Mouse (Mus musculus) 416B (cell line): ENCODE measurements around the gene Plaur.

ENCODE experiments used
- DNase-seq: peaks from one replicate; pipeline ENCODE4 v3.0.0; 2011; ENCODE audit warnings: low read depth

Plaur gene

DNA sequence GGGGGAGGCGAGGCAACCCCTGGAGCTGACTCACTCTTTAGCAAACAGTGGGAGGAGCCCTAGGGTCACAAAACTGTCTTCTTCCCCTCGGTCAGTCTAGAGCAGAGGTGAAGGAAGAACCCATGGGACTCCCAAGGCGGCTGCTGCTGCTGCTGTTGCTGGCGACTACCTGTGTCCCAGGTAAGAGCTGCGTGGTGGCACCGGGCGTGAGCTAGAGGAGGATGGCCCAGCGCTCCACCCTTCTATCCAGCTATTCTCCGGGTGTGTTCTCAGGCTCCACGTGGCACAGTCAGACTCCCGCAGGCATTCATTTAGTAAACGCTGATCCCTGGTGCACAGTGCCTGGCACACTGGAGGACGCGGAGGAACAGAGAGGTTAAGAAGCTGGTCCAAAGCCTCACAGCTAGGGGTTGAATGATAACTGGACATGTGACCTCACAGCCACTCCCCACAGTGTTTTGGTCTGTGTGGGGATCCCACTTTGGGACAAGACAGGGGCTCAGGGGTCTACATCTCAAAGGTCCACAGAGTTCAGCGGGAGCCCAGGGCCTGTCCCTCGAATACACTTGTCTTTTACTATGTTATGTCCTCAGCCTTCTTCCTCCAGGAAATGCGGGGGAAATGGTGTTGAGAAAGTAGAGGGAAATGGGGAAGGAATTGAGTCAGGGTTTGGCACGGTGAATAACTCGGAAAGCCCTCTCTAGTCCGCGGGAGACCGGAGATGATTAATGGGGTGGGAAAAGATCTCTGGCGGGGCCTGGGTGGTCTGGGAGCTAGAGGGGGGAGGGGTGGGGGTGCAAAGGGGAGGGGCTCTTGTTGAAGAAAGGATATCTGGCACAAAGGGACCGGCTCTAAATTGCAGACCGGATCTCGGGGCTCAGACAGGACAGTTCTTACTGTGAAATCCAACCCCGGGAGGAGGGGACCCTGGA, at the start of gene Plaur:
Plaur (plus strand) TSS at position 97 of the 932 bp plus-strand sequence.
- DNase-seq = peak; percentile 91

DNA sequence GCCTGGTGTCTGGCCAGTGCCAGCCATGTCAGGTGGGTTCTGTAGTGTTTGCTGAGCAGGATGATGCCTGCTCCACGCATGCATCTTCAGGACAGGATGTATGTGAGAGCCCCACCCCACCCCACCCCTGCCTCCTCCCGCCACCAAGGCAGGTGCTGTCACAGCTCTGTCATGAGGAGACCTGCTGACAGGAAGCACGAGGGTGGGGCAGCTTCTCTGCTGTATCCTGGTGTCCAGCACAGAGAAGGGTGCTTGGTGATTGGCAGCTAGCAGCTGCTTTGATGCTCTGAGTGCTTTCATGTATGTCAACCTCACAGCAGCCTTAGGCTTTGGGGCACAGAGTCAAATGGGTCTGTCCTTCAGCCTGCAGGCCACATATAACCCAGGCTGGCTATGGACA, 48.7 kb upstream of the Plaur start:
- DNase-seq = no peak

DNA sequence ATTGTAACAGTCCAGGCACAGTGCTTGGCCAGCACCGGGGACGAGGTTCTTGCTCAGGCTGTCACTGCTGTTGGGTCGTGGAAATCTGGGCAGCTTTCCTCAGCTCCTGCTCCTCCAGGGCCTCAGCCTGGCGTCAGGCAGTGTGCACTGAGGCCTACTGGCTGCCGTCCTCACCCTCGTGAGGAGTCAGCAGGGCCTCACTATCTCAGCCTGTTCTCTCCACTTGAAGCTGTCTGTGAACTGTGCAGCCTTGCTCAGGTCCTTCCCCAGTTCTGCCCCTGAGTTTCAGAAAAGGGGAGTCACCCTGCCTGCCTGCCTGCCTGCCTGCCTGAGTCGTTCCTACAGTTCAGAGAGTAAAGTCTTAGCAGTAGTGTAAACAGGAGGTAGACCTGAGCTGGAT, 47.0 kb upstream of the Plaur start:
- no peak for DNase-seq

DNA sequence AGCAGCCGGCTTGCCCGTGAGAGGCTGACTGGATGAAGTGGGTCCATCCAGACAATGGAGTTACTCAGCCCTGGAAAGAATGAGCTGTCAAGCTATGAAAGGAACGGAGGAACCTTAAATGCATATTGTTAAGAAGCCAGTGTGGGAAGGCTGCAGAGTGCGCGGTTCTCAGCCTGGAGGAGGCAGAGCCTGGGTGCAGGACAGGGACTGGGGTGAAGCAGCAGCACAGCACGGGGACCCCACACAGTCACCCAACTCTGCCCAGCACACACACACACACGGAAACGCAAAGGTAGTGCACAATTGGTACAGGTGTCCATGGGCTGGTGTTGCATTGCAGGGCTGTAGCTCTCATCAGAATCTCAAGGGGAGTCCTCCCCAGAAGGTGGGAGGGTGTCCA, 42.7 kb upstream of the Plaur start:
- no peak for DNase-seq

DNA sequence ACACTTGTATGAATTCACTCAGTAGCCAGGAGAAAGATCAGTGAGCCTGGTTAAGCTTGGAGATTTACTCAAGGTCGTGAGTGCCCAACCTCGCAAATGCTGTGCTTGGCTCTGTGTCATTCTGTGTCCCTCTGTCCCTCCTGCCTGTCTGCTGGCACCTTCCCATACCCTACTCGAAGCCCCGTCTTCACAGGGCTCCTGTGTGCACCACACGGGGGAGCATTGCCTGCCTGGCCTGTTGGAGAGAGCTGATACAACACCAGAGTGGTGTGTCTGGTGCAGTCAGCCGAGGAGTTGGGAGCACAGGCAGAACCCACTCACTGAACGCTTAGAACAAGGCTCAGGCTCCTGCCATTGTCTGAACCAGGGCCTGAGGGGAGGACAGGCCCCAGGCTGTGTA, 40.6 kb upstream of the Plaur start:
- no peak for DNase-seq

DNA sequence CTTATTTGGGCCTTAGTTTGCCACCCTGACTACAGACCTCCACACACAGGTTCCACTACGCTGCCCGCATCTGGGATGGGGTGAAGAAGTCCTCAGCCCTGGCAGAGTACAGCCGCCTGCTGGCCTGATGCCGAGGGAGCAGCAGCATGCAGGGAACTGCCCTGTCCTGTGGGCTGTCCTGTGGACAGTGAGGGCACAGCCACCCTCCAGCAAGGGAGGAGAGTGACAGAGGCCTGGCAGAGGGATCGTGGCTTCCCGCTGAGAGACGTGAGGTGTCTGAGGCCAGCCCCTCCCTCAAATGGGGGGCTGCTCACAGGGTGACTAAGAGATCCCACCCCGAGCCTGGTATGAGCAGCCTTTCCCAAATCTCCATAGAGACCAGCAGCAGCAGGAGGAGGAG, 40.0 kb upstream of the Plaur start:
- no peak for DNase-seq

DNA sequence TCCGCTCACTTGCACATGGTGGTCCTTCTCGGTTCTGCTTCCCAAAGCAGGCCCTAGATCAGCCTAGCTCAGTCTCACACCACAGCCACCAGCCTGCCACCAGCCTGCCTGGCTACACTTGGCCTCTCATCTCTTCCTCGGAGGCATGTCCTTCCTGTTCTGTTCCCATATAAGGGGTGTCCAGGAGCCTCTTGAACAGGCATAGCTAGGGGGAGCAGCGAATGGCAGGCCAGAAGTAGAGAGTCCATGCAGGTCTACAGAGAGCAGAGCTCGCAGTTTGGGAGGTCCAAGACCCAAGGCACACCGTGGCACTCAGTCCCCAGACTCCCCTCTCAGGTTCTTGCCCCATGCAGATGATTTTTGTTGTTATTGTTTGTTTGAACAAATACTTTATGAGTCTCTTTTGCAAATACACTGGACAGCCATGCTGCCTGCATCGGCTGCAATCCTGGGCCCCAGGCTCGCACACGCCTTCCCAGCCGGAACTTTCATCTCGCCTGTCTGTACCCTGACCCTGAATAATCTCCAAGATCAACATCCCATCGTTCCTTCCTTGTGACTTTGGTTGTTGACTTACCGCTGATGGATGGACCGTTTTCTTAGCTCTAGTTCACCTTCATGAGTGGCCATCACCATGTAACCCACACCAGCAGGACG, 39.0 kb upstream of the Plaur start:
- no peak for DNase-seq

DNA sequence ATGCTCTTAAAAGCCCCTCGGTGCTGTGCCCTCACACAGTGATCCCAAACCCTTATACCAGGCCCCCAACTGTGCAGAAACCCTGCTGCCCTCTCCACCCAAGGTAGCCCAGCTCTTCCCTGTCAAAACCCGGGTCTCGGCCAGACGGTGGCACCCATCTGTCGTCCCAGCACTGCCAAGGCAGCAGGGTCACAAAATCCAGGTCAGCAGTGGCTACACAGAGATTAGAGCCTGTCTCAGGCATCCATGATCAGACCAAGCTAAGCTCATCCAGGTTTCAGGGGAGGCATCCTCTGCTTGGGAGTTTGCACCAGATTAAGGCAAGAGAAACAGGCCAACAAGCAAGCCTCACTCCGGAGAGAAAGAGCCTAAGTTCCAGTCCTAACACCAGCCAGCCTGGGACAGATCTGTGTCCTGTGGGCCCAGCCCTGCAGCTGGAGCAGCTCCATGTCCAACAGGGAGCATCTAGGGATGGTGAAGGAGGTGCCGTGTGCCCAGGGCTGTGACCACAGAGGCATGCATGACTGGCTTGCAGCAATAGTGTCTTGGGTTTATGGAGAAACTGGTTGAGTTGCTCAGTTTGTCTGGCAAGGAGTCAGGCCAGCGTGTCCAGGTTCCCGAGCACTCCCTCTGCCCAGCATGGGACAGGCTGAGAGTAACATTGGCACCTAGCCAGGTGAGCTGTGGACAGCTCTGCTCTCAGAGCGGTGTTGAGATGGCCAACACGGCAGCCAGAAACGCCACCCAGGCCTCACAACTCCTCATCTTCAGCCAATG, 38.1 kb upstream of the Plaur start:
- no peak for DNase-seq

DNA sequence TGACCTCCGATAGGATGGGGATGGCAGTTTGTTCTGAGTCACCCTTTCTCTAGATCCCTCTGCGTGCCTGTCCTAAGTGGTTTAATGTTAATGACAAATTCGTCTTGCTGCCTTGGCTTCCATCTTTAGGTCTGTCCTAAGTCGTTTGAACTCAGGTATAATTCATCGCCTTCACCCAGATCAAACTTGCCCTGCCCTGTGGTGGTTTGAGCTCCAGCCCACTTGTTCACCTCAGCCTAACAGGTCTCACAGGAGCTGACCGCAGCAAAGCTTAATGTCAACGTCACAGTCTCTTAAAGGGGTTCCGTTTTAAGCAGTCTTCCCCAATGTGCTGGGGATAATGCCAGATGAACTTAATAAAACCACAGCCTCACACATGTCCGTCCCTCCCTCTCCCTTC, 36.4 kb upstream of the Plaur start:
- DNase-seq = no peak

DNA sequence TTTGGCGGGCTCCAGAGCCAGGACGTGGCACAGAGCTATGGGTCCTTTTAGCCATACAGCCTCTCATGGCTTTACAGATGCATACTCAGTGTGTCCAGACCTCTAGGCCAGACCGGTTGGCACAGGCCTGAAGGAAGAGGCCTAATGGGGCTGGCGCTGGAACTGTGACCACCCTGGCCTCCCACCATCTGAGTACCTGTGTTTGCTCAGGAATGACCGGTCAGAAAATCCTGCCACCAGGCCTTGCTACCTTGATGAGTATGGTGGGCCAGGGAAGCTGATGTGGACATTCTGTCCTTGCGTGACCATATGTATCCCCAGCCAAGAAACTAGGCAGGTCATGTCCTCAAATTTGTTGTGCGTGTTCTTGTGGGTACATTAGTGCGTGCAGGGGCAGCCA, 35.1 kb upstream of the Plaur start:
- no peak for DNase-seq

DNA sequence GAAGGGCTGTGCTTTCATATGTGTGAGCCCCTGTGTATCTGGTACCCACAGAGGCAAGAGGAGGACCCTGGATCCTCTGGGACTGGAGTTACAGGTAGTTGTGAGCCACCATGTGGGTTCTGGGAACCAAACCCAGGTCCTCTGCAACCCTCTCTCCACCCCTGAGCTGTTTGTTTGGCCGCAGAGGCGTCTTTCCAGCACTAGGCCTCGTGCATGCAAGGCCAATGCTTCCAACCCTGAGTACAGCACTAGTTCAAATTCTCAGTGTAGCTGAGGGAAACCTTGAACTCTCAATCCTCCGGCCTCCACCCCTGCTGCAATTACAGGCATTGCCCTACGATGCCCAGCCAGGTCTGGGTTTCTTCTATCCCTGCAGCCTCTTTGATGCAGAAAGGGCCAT, 33.6 kb upstream of the Plaur start:
- no peak for DNase-seq

DNA sequence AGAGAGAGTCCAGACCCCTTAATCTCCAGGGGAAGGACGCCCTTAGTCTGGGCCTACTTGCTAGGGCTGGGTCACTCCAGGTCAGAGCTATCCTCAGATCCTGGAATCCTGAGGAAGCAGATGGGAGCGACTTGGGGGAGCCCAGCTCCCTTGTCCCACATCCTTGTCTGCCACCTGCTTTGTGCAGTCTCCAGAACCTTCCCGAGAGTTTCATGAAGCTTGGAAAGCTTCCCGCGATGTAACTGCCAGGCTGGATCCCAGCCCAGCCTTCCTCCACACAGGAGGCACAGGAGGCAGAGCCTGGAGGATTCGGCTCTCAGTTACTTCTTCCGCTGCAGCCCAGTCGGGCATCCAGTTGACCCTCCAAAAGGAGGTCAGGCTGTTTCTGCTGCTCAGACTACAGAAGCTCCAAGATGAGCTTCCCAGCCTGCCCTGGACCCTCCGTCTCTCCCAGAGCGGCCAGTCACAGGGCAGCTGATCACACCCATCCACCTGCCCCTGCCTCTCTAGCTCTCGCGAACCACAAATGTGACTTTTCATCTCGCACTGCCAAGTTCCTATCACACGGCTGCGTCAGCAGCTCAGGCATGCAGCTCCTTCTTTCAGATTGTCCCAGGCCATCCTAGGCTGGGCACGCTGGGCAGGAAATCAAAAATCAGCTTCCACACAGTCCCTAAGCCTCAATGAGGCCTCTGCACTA, 32.7 kb upstream of the Plaur start:
- no peak for DNase-seq

DNA sequence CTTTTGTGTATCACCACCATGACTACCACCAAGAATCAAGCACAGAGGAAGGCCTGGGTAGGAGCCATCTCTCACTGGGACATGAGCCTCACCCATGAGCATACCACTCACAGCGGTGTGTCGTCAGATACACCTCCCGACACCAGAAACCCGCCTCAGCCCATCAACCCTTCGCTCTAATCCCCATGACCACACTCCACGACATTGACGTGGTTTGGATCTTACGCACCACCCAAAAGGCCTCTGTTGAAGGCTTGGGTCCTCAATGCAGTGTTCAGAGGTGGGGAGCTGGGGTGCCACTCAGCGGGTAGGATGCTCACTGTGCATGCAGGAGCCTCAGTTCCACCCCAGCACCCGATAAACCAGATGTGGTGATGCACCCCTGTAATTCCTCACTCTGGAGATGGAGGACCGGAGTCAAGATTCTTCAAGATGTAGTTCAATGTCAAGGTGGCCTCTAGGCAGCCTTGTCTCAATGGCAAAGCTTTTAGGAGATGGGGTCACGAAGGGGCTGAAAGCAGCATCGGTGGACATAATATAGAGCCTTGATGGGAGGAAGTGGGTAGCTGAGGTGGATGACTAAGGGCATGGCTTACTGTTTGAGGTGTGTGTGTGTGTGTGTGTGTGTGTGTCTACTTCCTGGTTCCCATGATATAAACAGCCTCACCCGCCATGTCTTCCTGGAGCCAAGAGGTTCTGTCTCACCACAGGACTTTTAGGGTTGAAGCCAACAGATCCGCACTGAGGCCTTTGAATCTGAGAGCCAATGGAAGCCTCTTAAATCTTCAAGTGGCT, 31.5 kb upstream of the Plaur start:
- DNase-seq = peak; percentile 77

DNA sequence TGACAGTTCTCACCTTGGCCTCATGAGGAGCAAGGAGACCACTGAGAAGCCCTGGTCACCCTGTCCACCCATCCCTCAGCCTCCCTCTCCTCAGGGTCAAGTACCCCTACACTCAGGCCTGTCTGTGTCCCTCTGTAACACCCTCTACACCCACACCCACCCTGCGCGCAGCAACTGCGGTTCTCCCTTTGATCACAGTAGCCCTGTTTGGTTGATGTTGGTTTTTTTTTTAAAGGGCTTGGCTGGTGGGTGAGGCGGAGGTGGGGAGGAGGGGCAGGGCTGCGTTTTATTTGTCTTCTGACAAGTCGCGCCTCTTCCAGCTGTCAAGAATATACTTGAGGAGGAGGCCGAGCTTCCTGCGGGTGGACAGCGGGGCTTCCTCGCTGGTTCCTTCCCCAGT, 30.6 kb upstream of the Plaur start:
- DNase-seq = no peak

DNA sequence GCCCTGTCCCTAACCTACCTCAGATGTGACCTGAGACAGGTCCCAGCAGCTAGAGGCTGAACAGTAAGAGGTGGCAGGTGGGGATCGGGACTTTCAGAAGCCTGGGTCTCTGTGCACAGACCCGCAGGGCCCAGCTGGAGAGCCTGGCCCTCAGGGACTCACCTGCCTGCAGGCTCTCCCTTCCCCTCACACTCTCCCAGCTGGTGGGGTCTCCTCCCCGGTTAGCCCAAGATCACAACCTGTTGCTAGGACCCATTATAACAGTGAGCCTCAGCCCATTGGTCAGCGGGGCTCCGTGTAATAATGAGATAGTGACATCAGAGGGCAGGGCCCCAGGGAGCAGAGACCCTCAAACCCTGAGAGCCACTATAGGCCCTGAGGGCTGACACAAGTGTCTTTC, 27.0 kb upstream of the Plaur start:
- DNase-seq = no peak

DNA sequence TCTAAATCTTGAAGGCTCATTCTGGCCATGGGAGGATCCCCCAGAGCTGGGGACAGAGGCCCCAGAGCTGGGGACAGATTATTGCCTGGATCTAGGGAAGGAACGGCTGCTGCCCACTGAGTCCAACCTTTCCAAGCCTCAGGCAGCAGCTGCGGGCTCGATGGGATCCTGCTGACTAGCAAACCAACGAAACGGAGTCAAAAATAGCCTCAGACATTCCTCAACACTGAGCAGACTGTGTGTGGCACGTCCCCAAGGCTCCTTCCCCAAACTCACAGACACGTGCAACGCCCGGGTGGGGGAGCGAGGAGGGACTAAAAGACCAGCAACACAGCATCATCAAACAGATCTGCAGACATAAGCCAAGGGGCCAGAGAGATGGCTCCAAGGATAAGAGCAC, 24.3 kb upstream of the Plaur start:
- DNase-seq = no peak

DNA sequence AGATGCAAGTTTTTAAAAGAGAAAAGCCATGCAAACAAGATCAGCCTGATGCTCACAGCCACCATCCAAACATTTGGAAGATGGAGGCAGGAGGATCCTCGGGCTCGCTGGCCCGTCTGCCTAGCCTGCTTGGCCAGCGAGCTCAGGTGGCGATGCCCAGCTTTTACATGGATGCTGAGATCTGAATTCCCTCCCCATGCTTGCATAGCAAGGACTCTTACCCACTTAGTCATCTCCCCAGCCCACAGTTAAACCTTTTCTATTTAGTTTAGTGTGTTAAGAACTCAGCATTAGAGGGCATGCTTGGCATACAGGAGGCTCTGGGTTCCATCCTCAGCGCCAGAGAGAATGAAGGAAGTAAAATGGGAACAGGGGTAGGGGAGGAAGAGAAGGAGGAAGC, 23.1 kb upstream of the Plaur start:
- no peak for DNase-seq

DNA sequence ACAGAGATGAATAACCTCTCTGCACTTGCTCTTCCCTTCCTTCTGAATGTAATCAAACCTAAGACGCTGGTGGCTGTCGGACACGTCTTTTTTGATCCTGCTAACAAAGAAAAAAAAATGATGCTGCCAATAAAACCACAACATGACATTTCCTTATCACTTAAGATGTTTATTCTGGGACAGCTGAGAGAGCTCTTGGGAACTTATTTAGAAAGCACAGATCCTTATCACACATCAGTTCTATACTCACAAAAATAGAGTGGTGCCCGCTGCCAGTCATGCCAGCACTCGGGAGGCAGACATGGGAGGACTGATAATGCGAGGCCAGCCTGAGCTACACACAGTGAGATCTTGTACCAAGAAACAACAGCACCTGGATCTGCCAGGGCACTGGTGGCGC, 22.4 kb upstream of the Plaur start:
- peak; percentile 27 for DNase-seq

DNA sequence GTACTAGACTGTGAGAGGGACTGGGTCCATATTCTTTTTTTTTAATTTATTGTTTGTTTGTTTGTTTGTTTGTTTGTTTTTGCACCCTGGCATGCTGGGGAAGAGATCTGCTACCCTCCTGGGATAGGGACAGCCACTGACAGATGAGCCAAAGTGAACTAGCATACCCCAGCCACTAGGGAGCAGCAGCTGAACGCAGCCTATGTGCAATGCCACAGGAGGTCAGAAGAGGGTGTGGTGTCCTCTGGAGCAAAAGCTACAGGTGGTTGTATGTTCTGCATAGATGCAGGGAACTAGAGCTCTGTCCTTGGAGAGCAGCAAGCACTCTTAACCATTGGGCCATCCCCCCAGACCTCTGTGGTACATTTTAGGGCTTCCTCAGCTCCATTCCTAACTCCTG, 20.5 kb upstream of the Plaur start:
- DNase-seq = peak; percentile 90

DNA sequence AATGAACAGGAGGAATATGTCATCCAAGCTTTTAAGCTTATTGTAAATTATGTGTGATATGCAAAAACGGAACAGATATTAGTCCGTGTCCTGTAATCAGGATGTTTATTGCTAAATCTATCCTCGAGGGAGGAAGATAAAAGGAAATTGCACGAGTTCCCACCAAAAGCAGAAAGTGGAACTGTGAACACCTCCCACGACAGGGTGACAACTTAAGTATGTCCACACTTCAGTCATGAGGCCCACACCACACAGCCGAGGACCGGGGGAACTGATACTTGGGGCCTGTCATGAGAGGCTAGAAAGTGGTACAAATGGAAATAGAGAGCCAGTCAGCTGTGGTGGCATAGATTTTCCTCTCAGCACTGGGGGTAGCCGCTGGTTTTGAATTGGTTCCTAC, 20.0 kb upstream of the Plaur start:
- peak; percentile 52 for DNase-seq

DNA sequence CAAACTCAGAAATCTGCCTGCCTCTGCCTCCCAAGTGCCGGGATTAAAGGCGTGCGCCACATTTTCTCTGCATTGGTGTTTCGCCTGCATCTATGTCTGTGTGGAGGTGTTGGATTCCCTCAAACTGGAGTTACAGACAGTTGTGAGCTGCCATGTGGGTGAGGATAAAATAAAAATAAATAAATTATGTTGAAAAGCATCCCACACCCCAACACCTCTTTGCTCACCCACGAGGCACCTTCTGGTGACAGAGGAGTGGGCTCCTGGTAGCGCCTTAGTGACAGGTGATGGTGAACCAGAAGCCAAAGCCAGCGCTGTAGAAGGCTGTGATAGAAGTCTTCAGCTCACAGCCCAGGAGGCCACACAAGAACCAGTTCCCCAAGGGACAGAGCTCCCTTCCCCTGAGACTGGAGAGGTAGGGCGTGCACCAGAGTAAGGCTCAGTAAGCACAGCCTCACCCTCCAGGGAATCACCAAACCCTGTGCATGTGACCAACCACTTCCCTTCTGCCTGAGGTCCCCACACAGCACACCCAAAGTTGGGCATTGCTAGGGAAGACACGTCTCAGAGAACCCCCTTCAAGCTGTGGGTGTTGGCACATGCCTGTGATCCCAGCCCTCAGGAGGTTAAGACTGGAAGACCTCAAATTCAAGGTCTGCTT, 16.9 kb upstream of the Plaur start:
- peak; percentile 25 for DNase-seq
